Mouse (Mus musculus) cerebellum, adult 2 months (tissue): Measurements from ENCODE around the gene Cidec. TPM values are rescaled to one million over a fixed set of nuclear protein-coding genes. Genes with fewer than 3 reads are reported as not detected.

Source experiments
- DNase-seq, 2 experiments: peaks; one replicate each; pipeline ENCODE4 v3.0.0; 2021
- H3K27ac ChIP-seq: fragments of 200-500 bp; 2 replicates; pipeline ENCODE4 v1.5.1; 2012; ENCODE audit warnings: low read length, control low read depth, inconsistent platforms; ENCODE audit not compliant: insufficient read depth
- H3K27me3 ChIP-seq: fragments of 200-500 bp; 2 replicates; pipeline ENCODE4 v1.6.1; 2012; ENCODE audit warnings: inconsistent platforms, mild to moderate bottlenecking, low read length, moderate library complexity; ENCODE audit not compliant: control insufficient read depth, insufficient read depth
- H3K4me1 ChIP-seq: fragments of 200-500 bp; 2 replicates; pipeline ENCODE4 v1.6.1; 2011; ENCODE audit warnings: low read length; ENCODE audit not compliant: control insufficient read depth, insufficient read depth
- H3K4me3 ChIP-seq: fragments of 200-500 bp; replicated peaks from 2 replicates; pipeline ENCODE3; 2011; ENCODE audit warnings: mild to moderate bottlenecking, low read depth, low read length, control low read depth; ENCODE audit not compliant: insufficient read depth
- CTCF ChIP-seq: fragments of 200-500 bp; IDR thresholded peaks from 2 replicates; pipeline ENCODE4 v1.5.1; 2011; ENCODE audit warnings: low read depth, mild to moderate bottlenecking, control low read depth, low read length, moderate library complexity, borderline replicate concordance; ENCODE audit not compliant: insufficient read depth
- POLR2A ChIP-seq: fragments of 200-500 bp; IDR thresholded peaks from 2 replicates; pipeline ENCODE4 v1.6.1; 2011; ENCODE audit warnings: low read length, control low read depth, borderline replicate concordance; ENCODE audit not compliant: insufficient read depth
- WGBS: fragments of 180-500 bp; shearing (Covaris S2); methylation state at CpG from one replicate; pipeline ENCODE4 v1.1.7; 2018; 5-methylcytosine and 5-hydroxymethylcytosine counted together
- polyA plus RNA-seq: library from polyadenylated mRNA; depleted of rRNA; stranded (reverse); fragments of >200 nt; gene quantifications from 2 replicates; pipeline ENCODE4 v1.2.3, GENCODE M21; 2012; rRNA removed

Gene Cidec
- polyA plus RNA-seq, result 0.10 and 0.30 TPM in 2 replicates

DNA sequence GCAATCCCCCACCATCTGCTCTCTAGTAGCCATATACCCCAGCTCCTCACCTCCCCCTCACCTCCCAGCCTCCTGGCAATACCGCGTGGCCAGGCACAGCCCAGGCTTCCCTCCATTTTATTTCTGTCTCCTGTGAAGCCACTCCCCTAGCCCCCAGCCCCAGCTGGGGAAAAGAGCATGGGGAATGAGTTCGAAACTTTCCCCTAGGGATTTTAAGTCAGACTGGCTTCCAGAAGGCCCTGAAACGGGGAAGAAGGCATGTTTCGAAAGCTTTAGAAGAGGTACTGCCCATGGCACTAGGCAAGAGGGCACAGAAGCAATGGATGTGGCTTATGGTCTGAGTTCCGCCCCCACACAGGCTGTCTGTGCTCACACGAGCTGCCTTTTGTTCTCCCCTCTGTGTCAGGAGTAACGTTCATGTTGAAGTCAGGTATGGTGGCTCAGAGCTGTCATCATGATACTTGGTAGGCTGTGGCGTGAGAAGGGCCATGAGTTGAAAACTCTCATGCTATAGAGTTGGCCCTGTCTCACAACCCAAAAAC, at the start of gene Cidec:
TSS of gene Cidec (minus strand) at position 97 of the 542 bp plus-strand sequence.
- 71% methylated on average over 9 of the region's 9 CpGs for WGBS

DNA sequence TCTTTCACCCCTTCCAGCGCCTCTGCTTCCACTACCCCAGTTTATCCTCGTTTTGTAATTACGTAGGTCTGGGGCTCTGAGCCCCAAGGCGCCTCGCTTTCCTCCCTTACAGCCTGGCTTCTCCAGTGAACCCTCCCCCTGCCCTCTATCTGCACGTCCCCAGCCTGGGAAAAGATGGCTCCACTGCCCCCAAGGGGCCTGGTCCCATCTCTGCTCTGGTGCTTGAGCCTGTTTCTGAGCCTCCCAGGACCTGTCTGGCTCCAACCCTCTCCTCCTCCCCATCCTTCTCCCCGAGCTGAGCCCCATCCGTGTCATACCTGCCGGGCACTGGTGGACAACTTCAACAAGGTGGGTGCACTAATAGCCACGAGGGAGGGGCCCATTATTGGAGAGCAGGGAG, 48.2 kb upstream of the Cidec start:
- 1% methylated on average over 10 of the region's 10 CpGs for WGBS
- Histone ChIP-seq H3K27ac (peak overlapping the region; percentile 96), H3K27me3 (no peaks in the 10 kb centered on the region), H3K4me3 (peak overlapping the region; percentile 94), H3K4me1 (peaks cover 17% of the 10 kb centered on the region)
- DNase-seq, result peak; percentile 58 to 63
- no peak for TF ChIP-seq CTCF
- no peak for TF ChIP-seq POLR2A

More for the DNA sequence above, at the start of gene Cidec:
- Histone ChIP-seq H3K4me3 (no peak within 1 kb of the TSS), H3K27me3 (no peaks in the 10 kb centered on the region), H3K27ac (no peak within 1 kb of the TSS), H3K4me1 (no peaks in the 10 kb centered on the region)
- TF ChIP-seq CTCF (no peak), POLR2A (no peak)
- no peak for DNase-seq

- under 1% methylated on average over 26 of the region's 26 CpGs for WGBS
- H3K4me3 ChIP-seq, result peak within 1 kb of the TSS; percentile 94
- peak within 1 kb of the TSS; percentile 96 for H3K27ac ChIP-seq
- H3K4me1 ChIP-seq, result peaks cover 17% of the 10 kb centered on the region
- no peaks in the 10 kb centered on the region for H3K27me3 ChIP-seq
- TF ChIP-seq CTCF, result no peak
- TF ChIP-seq POLR2A, result peak; percentile 80; the same call in 1 of the 2 replicates
- DNase-seq, result peak; percentile 97 to 99
Observed at GRCm38 (mm10) chr6:113483100-113483615, 47.6 kb upstream of the Cidec start, which contains the start of gene Creld1. Gene Creld1, plus strand, starts transcription at chr6:113483297.

GRCm38 (mm10) chr6:113482477-113483099, 47.0 kb upstream of the Cidec start:
- no peaks in the 10 kb centered on the region for H3K27me3 ChIP-seq
- peaks cover 17% of the 10 kb centered on the region for H3K4me1 ChIP-seq
- under 1% methylated on average over 65 of the region's 65 CpGs for WGBS
- peak overlapping the region; percentile 70 for H3K27ac ChIP-seq
- peak; percentile 29; the same call in 1 of the 2 replicates for TF ChIP-seq CTCF
- TF ChIP-seq POLR2A, result no peak
- H3K4me3 ChIP-seq, result peak overlapping the region; percentile 94
- peak; percentile 78 to 83 for DNase-seq

DNA sequence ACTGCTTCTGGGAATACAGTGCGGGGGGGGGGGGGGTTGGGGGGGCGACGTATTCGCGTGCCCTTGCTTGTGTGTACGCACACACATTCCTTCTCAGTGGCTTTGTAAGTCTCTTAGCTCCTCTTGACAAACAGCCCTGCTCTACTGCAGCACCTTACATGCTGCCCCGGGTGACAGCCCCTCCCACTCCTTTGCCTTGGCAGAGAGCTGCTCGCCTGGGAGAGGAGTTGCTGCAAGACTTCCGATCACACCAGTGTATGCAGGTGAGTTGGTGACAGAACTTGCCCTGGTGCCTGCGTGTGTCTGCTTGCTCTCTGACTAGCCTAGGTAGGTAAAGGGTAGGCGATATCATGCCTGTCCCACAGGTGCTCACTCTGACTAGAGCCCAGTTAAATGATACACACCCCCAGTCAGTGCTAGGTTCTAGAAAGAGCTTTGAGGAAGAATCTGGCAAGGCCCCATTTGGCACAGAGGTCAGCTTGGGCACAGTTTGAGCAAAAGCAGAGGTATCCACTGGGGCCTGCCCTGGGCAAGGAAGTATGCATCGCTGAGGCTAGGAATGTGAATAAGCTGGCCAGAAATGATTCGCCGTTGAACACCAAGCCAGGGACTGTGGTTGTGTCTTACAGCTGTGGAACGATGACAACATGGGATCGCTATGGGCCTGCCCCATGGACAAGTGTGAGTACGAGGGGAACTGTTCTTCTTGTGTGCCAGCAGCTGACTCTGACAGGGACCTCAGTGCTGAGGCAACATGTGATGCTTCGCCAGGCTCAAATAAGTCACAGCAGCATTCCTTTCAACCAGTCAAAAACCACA, 45.2 kb upstream of the Cidec start:
- Histone ChIP-seq H3K27me3 (no peaks in the 10 kb centered on the region), H3K4me3 (no peak overlapping the region), H3K4me1 (peaks cover 15% of the 10 kb centered on the region), H3K27ac (no peak overlapping the region)
- 52% methylated on average over 18 of the region's 18 CpGs for WGBS
- TF ChIP-seq POLR2A, result no peak
- no peak for TF ChIP-seq CTCF
- peak in 1 of 2 experiments; percentile 33 for DNase-seq

- Histone ChIP-seq H3K4me1 (peaks cover 10% of the 10 kb centered on the region), H3K4me3 (no peak overlapping the region), H3K27me3 (no peaks in the 10 kb centered on the region), H3K27ac (no peak overlapping the region)
- no peak for DNase-seq
- WGBS, result 54% methylated on average over 10 of the region's 10 CpGs
- TF ChIP-seq CTCF (no peak), POLR2A (no peak)
Observed at GRCm38 (mm10) chr6:113478906-113479305, 43.3 kb upstream of the Cidec start.

DNA sequence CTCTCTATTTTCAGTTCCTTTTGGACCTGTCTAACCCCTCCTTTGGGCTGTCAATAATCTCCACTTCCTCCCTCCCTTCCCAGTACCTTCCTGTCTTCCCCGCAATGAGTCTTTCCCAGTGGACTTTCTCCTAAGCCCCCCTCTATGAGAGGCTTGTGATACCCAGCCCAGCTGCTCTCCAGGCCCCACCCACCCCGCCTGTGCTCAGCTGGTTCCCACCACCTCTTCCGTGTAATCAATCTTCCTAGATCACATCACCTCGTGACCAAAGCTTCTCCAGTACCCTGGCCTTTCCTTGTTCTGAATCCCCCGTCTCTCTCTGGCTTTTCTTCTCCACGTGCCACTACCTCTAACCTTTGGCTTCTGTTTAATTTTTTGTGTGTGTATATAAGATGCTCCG, 41.8 kb upstream of the Cidec start:
- TF ChIP-seq POLR2A (no peak), CTCF (no peak)
- no peaks in the 10 kb centered on the region for H3K27me3 ChIP-seq
- H3K27ac ChIP-seq, result no peak overlapping the region
- H3K4me3 ChIP-seq, result no peak overlapping the region
- WGBS, result 56% methylated on average over 7 of the region's 7 CpGs
- H3K4me1 ChIP-seq, result peaks cover 10% of the 10 kb centered on the region
- DNase-seq, result no peak
